Mouse (Mus musculus) heart, adult 8-10 months (tissue): ENCODE measurements around the gene Gspt2. TPM values are rescaled to one million over a fixed set of nuclear protein-coding genes. Genes with fewer than 3 reads are reported as not detected.
A peak's percentile ranks its signal among the peaks of the same experiment; 100 is the strongest.
"Not testable (repeated sequence)": the region's sequence is repeated elsewhere in the genome, so short reads cannot be mapped to it uniquely, and the experiment has no call there.

Experiments used
- DNase-seq: peaks from one replicate; pipeline ENCODE4 v3.0.0; 2022; ENCODE audit warnings: low spot score
- total RNA-seq, 4 experiments: library from RNA; stranded (reverse); gene quantifications; 2 replicates each; pipeline ENCODE4 v1.2.4; 2022

Gene Gspt2
- under 1 TPM; 0.28 to 0.87 (median 0.56) TPM for total RNA-seq

- DNase-seq, result peak; percentile 9
Measured at GRCm38 (mm10) chrX:94635961-94636563, at the start of gene Gspt2. Gene Gspt2 (plus strand): TSS chrX:94636069.

- peak; percentile 2 for DNase-seq
Measured at GRCm38 (mm10) chrX:94624835-94625803, 10.8 kb upstream of the Gspt2 start.

GRCm38 (mm10) chrX:94636911-94637310, 1.0 kb downstream of the Gspt2 start:
- no peak for DNase-seq

GRCm38 (mm10) chrX:94648541-94648940, 12.7 kb downstream of the Gspt2 start:
- DNase-seq, result no peak

- no peak for DNase-seq
Measured at GRCm38 (mm10) chrX:94657734-94658133, 21.9 kb downstream of the Gspt2 start.

GRCm38 (mm10) chrX:94670814-94671213, 34.9 kb downstream of the Gspt2 start:
- DNase-seq, result no peak

GRCm38 (mm10) chrX:94674977-94675376, 39.1 kb downstream of the Gspt2 start:
- peak; percentile 9 for DNase-seq

GRCm38 (mm10) chrX:94681581-94681980, 45.7 kb downstream of the Gspt2 start:
- not testable (repeated sequence) for DNase-seq

GRCm38 (mm10) chrX:94689593-94689992, 53.7 kb downstream of the Gspt2 start:
- DNase-seq, result not testable (repeated sequence)

Other genes with a start within 250 kb of the Gspt2 start
- 100 to 1,000 TPM in 1 of 4 experiments, 10 to 100 TPM in 3; 89.0 to 105 (median 96.4) TPM for gene Maged1, start 93.9 kb upstream of the Gspt2 start, total RNA-seq
- gene Zxdb, start 88.5 kb downstream of the Gspt2 start, total RNA-seq, result 1 to 10 TPM; 4.6 to 6.4 (median 5.1) TPM